Mouse (Mus musculus) splenic B cell, adult 2 months (primary cell): ENCODE data around the gene Nup50.
"Not testable (repeated sequence)": the region's sequence is repeated elsewhere in the genome, so short reads cannot be mapped to it uniquely, and the experiment has no call there.

Experiments used
- DNase-seq: peaks from one replicate; pipeline ENCODE4 v3.0.0-alpha.2; 2011; ENCODE audit warnings: low read depth, low spot score
- H3K27me3 ChIP-seq: 2 replicates; pipeline ENCODE4 v1.6.1; 2012; ENCODE audit warnings: mild to moderate bottlenecking, low read length, moderate library complexity, mixed read lengths; ENCODE audit not compliant: control insufficient read depth, poor library complexity, insufficient read depth, severe bottlenecking
- H3K36me3 ChIP-seq: 2 replicates; pipeline ENCODE4 v1.6.1; 2012; ENCODE audit warnings: mild to moderate bottlenecking, low read length, moderate library complexity, mixed read lengths; ENCODE audit not compliant: control insufficient read depth, poor library complexity, insufficient read depth, severe bottlenecking

Nup50 gene

DNA sequence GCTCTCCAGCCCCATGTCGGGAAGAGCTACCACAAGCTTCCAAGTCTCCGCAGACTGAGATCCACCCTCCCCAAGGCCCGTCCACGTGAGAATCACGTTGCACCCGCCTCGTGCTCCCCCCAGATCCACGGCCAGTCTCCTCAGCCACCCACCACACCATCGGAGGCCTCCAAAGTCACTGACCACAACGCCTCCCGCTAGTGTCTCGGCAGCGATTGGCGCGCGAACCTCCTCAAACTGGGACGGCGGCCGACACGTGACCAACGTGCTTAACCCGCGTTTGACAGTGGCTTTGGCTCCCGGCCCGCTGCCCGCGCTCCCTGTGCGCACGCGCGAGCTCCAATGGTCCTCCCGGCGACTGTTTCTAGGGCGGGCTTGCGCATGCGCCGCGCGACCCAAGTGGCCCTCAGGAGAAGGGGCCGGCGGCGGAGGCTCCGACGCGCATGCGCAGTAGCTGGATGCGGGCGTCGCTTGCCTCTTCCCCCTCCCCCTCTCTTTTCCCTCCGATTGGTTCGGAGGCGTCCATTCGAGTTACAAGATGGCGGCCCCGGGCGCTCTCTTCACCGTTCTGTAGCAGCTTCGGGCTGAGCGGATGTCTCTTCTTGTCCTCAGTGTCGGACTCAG lies at the start of gene Nup50:
Nup50 (plus strand) TSS at position 528 of the 624 bp plus-strand sequence.
- peak; percentile 100 for DNase-seq
- Histone ChIP-seq H3K36me3 (peaks cover 3% of the 10 kb centered on the region; the same call in 1 of the 2 replicates), H3K27me3 (no peaks in the 10 kb centered on the region)

DNA sequence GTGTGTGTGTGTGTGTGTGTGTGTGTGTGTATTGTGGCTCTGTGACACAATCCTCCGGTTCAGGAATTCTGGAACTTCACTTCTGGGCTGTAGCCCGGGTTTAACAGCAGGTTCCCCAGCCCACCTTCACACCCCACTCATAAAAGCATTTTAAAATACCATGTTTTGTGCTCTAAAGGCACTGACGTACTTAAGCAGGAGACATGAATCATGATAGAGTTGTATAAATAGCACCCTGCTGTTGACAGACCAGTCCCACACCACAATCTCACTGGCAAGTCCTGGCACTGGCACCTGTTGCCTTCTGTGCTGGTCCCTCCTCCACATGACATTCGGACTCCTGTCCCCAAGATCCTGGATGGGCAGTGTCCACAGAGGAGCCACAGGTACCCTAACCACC lies 49.3 kb upstream of the Nup50 start:
- DNase-seq: no peak
- Histone ChIP-seq H3K27me3 (no peaks in the 10 kb centered on the region), H3K36me3 (no peaks in the 10 kb centered on the region)

DNA sequence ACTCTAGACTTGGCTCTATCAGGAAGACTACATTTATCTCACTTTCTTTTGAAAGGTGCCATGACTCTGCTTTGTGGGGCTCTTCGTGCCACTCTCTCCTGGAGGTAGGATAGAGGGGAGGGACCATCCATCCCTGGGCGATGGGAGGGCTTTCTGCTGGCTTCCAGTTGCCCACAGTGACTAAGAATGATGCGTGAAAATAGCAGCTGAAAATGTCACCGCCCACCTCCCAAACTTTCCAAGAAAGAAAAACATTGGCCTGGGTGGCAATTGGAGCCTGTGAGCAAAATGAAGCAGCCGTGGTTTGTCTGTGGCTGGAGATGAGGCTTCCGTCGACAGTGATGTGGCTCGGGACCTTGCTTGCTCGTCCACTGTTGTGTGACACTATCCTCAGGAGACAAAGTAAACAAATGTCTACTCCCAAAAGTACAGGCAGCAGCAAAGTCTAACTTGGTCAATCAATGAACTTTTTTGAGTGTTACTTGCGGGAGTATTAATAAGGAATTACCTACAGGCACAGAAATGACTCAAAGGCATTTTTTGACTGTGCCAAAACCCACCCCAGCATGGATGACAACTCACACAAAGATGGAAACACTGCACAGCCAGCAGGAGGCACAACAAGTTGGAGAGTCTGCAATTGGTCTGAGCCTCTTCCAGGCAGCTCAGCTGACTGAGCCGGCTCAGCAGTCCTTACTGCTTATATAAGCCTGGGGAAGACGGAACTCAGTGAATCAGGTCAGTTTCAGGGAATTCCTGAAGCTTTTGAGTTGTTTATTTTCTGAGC lies 46.0 kb upstream of the Nup50 start:
- no peaks in the 10 kb centered on the region for H3K27me3 ChIP-seq

DNA sequence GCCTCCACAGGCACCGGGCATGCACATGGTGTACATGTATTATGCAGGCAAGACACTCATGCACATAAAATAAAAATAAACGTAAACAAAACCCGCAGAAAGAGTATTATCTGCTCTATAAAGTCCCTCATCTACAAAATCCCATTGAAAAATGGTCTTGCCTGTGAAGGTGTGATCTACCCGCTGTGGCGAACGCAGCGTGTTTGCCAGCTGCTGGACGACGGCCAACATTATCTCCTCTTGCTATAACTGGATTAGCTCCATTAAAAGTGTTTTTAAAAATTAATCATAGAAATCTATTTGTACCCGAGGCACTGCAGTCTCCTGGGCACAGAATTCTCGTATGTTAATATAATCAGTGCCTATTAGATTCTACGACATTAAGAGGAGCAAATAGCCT lies 35.1 kb upstream of the Nup50 start:
- Histone ChIP-seq H3K27me3 (no peaks in the 10 kb centered on the region), H3K36me3 (no peaks in the 10 kb centered on the region)
- no peak for DNase-seq

More for the DNA sequence above, 46.0 kb upstream of the Nup50 start:
- H3K36me3 ChIP-seq: no peaks in the 10 kb centered on the region
- no peak for DNase-seq

DNA sequence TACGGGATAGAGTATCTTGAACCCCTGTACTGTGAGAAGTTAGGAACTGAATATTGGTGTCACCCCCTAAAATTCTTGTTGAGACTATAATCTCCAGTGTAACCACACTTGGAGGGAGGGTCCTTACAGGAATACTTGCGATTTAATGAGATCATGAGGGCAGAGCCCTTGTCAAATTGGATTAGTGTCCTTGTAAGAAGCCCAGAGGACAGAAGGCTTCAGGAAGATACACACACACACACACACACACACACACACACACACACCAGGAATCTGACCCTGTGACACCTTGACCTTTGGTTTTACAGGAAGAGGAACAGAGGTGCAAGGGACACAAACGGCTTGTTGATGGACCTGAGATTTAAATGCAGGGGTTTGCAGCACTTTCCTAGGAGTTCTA lies 32.0 kb upstream of the Nup50 start:
- no peaks in the 10 kb centered on the region for H3K27me3 ChIP-seq
- H3K36me3 ChIP-seq: no peaks in the 10 kb centered on the region
- no peak for DNase-seq

GRCm38 (mm10) chr15:84891658-84892057 lies 31.6 kb upstream of the Nup50 start:
- Histone ChIP-seq H3K27me3 (no peaks in the 10 kb centered on the region), H3K36me3 (no peaks in the 10 kb centered on the region)
- DNase-seq: peak; percentile 70

DNA sequence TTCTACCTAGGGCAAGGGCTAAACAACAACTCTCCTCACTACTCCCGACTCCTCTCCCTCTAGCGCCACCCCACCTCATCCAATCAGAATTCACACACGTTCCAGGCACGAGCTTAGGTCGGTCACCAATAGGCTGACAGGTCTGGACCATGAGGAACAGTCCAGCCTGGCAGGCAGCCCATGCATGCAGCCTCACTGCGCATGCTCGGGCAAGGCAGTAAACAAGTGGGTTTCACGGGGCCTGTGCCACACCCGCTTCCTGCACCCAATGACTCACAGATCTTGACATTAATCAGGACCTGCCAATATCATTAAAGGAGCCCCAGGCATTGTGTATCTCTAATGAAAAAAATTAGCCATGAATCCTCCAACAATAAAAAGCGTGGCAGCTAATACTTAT lies 27.0 kb upstream of the Nup50 start:
- DNase-seq, H3K27me3 ChIP-seq, H3K36me3 ChIP-seq: not testable (repeated sequence)

GRCm38 (mm10) chr15:84896664-84897063 lies 26.5 kb upstream of the Nup50 start:
- Histone ChIP-seq H3K27me3 (no peaks in the 10 kb centered on the region), H3K36me3 (no peaks in the 10 kb centered on the region)
- DNase-seq: no peak

GRCm38 (mm10) chr15:84898077-84898476 lies 25.1 kb upstream of the Nup50 start:
- DNase-seq: no peak

DNA sequence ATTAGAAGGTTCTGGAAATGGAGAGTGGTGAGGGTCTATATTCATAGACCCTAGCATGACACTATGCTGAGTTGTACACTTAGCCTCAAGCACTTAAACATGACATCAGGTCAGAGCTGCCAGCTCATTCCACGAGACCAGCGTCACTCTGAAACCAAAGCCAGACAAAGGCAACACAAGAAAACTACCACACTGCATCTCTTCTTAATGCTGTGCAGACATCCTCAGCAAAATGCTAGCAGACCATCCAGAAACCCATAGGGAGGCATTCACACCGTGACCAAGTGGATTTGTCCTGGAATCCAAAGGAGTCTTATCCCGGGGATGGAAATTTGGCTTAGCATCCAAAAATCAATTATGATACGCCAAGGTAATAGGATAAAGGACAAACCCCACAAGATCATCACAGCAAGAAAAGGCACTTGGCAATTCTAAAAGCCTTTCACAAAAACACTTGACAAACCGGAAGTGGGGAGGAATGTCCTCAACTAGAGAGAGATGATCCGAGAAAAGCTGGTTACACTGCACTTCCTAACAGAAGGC lies 19.3 kb upstream of the Nup50 start:
- Histone ChIP-seq H3K27me3 (no peaks in the 10 kb centered on the region), H3K36me3 (no peaks in the 10 kb centered on the region)
- no peak for DNase-seq

More at GRCm38 (mm10) chr15:84898077-84898476, 25.1 kb upstream of the Nup50 start:
- H3K27me3 ChIP-seq: no peaks in the 10 kb centered on the region
- H3K36me3 ChIP-seq: no peaks in the 10 kb centered on the region

DNA sequence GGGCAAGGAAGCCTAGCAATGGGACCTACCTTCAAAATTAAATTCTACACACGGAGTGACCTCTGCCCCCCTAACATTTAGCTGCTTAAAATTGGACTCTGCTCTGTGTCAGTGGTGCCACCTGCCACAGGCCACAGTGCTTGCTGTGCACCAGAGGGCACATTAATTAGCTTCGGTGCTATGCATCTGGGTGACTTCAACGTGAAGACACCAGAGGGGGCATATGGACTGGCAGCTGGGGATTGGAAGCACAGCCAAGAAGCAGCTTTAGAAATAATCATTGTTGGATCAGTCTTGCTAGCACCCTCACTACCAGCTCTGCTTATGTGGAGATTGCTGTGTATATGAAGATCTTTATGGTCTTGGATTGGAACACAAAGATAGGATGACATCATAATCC lies 10.0 kb upstream of the Nup50 start:
- H3K36me3 ChIP-seq: no peaks in the 10 kb centered on the region
- DNase-seq: no peak

DNA sequence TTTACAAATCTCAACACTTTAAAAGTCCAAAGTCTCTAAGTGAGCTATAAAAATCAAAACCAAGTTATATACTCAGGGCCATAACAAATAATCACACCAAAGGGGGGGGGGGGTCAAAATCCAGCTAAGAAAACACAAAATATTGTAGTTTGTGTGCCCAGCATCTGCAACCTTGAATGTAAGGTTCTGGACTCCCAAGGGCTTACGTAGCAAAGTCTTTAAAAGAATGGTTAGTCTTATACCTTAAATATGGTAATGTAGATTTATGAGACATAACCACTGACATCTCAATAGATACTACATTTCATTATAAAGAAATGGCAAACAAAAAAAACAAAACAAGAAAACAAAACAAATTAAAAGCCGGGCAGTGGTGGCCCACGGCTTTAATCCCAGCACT lies 3.3 kb upstream of the Nup50 start, which contains the start of gene Gm29666:
Gm29666 (minus strand) TSS at position 101 of the 400 bp plus-strand sequence.
- no peaks in the 10 kb centered on the region for H3K36me3 ChIP-seq
- no peaks in the 10 kb centered on the region for H3K27me3 ChIP-seq
- DNase-seq: no peak

More for the DNA sequence above, 10.0 kb upstream of the Nup50 start:
- no peaks in the 10 kb centered on the region for H3K27me3 ChIP-seq

DNA sequence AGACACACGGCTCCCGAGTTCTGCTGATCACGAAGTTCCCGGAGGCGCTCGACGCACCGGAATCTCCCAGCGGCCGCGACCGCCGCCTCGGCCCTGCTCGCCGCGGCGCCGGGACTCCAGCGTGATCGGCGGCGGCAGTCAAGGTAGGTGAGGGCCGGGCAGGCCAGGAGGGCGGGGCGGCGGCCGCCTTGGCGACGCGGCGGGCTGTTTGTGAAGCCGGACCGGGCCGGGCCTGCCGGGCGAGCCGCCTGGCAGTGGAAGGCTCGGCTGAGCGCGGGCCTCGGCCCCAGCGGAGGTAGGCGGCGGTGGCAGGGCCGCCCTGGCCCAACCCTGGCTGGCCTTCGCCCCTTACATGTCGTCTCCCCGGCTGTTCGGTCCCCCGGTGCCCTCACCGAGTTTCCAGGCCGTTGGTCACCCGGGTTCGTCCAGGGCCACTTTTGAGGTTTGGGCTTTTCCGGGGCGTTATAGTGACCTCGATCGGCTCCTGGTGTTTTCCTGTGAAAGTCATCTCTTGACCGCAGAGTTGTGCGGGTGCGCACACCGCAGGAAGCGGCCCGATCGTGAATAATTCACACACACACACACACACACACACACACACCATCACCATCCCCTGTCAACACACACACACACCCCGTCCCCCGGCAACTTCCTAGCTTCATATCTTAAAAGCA lies 434 bp downstream of the Nup50 start:
- Histone ChIP-seq H3K36me3 (peaks cover 7% of the 10 kb centered on the region), H3K27me3 (no peaks in the 10 kb centered on the region)
- DNase-seq: no peak

DNA sequence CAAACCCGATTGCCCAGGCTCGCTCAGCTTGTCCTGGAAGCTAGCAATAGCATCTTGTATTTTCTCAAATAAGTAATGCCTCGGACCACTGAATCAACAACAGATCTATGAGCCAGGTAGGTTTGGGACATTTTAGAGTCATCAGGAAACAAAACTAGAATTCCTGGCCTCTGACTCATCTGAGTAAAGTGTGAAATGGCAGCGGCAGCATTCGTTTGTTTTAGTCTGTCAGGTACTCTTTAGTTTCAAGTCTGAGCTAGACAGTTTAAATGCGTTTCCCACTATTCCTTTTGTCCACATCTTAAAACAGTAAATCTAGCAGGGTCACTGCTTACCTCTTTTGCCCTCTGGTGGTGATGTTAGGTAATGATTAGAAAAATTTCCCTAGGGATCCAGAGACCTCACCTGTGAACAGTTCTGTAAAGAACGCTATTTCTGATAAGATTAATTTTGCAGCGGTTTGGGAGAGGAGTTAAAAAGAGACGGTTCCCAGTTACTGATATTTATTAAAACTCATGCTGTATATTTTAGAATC lies 1.6 kb downstream of the Nup50 start:
- Histone ChIP-seq H3K27me3 (no peaks in the 10 kb centered on the region), H3K36me3 (peaks cover 10% of the 10 kb centered on the region)
- DNase-seq: peak; percentile 73
